ENCODE assay signal across 25 mouse cellular contexts in the genomic region with DNA sequence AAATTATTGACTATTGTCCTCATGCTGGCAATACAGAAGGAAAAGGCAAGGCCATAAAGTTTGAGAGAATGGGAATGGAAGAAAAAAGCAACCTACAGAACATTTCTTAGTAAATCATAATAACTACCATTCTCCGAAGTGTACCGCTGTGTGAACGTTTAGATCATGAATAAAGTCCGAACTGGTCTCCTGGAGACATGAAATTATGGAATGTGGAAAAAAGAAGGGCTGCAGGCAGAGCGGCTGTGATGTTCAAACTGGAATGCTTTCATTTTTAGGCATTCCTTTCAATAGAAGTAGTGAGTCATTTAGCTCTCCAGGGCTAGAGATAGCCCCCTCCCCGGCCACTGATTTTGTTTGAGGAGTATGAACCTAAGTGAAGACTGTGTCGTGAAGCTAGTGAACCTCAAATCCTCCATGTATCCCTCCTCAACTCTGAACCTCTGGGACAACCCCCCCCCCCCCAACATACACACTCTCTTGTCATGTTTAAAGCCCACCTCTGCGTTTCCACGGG.
DNase-seq lines count a peak whose midpoint lies in the region; ATAC-seq lines count a peak whose summit lies in the region.
"Had no signal": no experiment of that assay in that cellular context is flagged by ENCODE, and none has a peak within 500 bp of the region (broad histone marks: within the 10 kb centered on the region; RNA-seq: fewer than 3 reads in every experiment).

No protein-coding gene starts in this region.

- no peaks in the 10 kb centered on the region for H3K36me3 ChIP-seq in heart, embryonic 11.5 days (ENCODE audit: control insufficient read depth, insufficient read depth, low read length)
- no peaks in the 10 kb centered on the region for H3K36me3 ChIP-seq in lung, embryonic 16.5 days (ENCODE audit: control insufficient read depth, insufficient read depth, low read length)
- H3K36me3 ChIP-seq: embryonic facial prominence, embryonic 10.5 days; embryonic facial prominence, embryonic 15.5 days; heart, embryonic 10.5 days; hindbrain, embryonic 13.5 days; midbrain, embryonic 13.5 days; neural tube, embryonic 13.5 days had no signal

- peaks cover 10% of the 10 kb centered on the region for H3K4me1 ChIP-seq in heart, embryonic 11.5 days (ENCODE audit: control insufficient read depth, insufficient read depth, low read length)
- H3K4me1 ChIP-seq in lung, embryonic 16.5 days (replicated peaks; ENCODE audit: control insufficient read depth, insufficient read depth, low read length) = peaks cover 18% of the 10 kb centered on the region
- H3K4me1 ChIP-seq: forebrain, embryonic 13.5 days; hindbrain, embryonic 13.5 days; midbrain, embryonic 13.5 days; neural tube, embryonic 13.5 days had no signal

- H3K27ac ChIP-seq in heart, embryonic 11.5 days (ENCODE audit: low read depth, low read length) = no peak overlapping the region
- H3K27ac ChIP-seq in lung, embryonic 16.5 days (ENCODE audit: low read length) = peak overlapping the region; percentile 26; the same call in 1 of the 2 replicates
- H3K27ac ChIP-seq: embryonic facial prominence, embryonic 10.5 days; embryonic facial prominence, embryonic 15.5 days; forebrain, embryonic 13.5 days; heart, embryonic 10.5 days; hindbrain, embryonic 13.5 days; liver, embryonic 14.5 days; midbrain, embryonic 13.5 days; neural tube, embryonic 13.5 days had no signal

- no peak for ATAC-seq in heart, embryonic 11.5 days (replicated peaks; ENCODE audit: insufficient number of reproducible peaks, low FRiP score, low TSS enrichment)
- no peak for ATAC-seq in lung, embryonic 16.5 days (ENCODE audit: low read depth)
- ATAC-seq: forebrain, embryonic 13.5 days; midbrain, embryonic 13.5 days had no signal

- 75% methylated on average over 9 of the region's 9 CpGs for WGBS in heart, embryonic 11.5 days (ENCODE audit: insufficient replicate concordance)
- WGBS in lung, embryonic 16.5 days = 45% methylated on average over 9 of the region's 9 CpGs

- no peaks in the 10 kb centered on the region for H3K9me3 ChIP-seq in heart, embryonic 11.5 days (replicated peaks; ENCODE audit: control insufficient read depth, low read length)
- H3K9me3 ChIP-seq in lung, embryonic 16.5 days (ENCODE audit: control insufficient read depth, low read length) = no peaks in the 10 kb centered on the region
- H3K9me3 ChIP-seq: embryonic facial prominence, embryonic 10.5 days; embryonic facial prominence, embryonic 15.5 days; forebrain, embryonic 13.5 days; heart, embryonic 10.5 days; hindbrain, embryonic 13.5 days; megakaryocyte, embryonic 14.5 days; midbrain, embryonic 13.5 days; neural tube, embryonic 13.5 days had no signal

- DNase-seq in heart, adult 11 months = peak; percentile 72
- no peak for DNase-seq in lung, postnatal 25 days (ENCODE audit: low spot score)
- peak; percentile 11 for DNase-seq in mesoderm, embryonic 11.5 days (ENCODE audit: low read depth, low spot score)
- no peak for DNase-seq in thymus, postnatal 10 days (ENCODE audit: low spot score in 2 of 2)
- no peak for DNase-seq in right cerebral cortex, postnatal 25 days
- DNase-seq: cerebellum, adult 18-20 months; cerebellum, postnatal 14 days; heart, postnatal 36 days; liver; lung, adult 2 months; lung, postnatal 4 days; thymus, adult 18-20 months; thymus, postnatal 36 days had no signal

- H3K27me3 ChIP-seq in heart, embryonic 11.5 days (ENCODE audit: control insufficient read depth, insufficient read depth, low read length) = no peaks in the 10 kb centered on the region
- H3K27me3 ChIP-seq in lung, embryonic 16.5 days (ENCODE audit: control insufficient read depth, insufficient read depth, low read depth, low read length) = no peaks in the 10 kb centered on the region
- H3K27me3 ChIP-seq: CH12.LX; embryonic facial prominence, embryonic 15.5 days; forebrain, embryonic 13.5 days; hindbrain, embryonic 13.5 days; megakaryocyte, embryonic 14.5 days; midbrain, embryonic 13.5 days; neural tube, embryonic 13.5 days had no signal

- H3K9ac ChIP-seq in heart, embryonic 11.5 days (ENCODE audit: low read depth, low read length) = no peak overlapping the region
- no peak overlapping the region for H3K9ac ChIP-seq in lung, embryonic 16.5 days (ENCODE audit: low read length)
- H3K9ac ChIP-seq: embryonic facial prominence, embryonic 15.5 days; forebrain, embryonic 13.5 days; hindbrain, embryonic 13.5 days; liver, embryonic 14.5 days; midbrain, embryonic 13.5 days; neural tube, embryonic 13.5 days had no signal

- no peak overlapping the region for H3K4me3 ChIP-seq in heart, embryonic 11.5 days (ENCODE audit: low read depth, low read length)
- no peak overlapping the region for H3K4me3 ChIP-seq in lung, embryonic 16.5 days (ENCODE audit: low read length)
- H3K4me3 ChIP-seq: embryonic facial prominence, embryonic 10.5 days; embryonic facial prominence, embryonic 15.5 days; forebrain, embryonic 13.5 days; heart, embryonic 10.5 days; hindbrain, embryonic 13.5 days; megakaryocyte, embryonic 14.5 days; midbrain, embryonic 13.5 days; neural tube, embryonic 13.5 days had no signal

- H3K4me2 ChIP-seq in heart, embryonic 11.5 days = no peak overlapping the region
- no peak overlapping the region for H3K4me2 ChIP-seq in lung, embryonic 16.5 days (ENCODE audit: low read depth, low read length)
- H3K4me2 ChIP-seq: embryonic facial prominence, embryonic 15.5 days; forebrain, embryonic 13.5 days; hindbrain, embryonic 13.5 days; midbrain, embryonic 13.5 days; neural tube, embryonic 13.5 days had no signal

Comparison
In these comparisons a context has a peak if more than half of its experiments do, and no peak if none do; other contexts are left out.
1. DNase-seq: peak in heart, adult 11 months (single experiment) and mesoderm, embryonic 11.5 days (single experiment); none in lung, postnatal 25 days (single experiment), thymus, postnatal 10 days (0 of 2) and right cerebral cortex, postnatal 25 days (single experiment).